Mouse (Mus musculus) brain, adult 2 months (tissue): Measurements from ENCODE around the gene Ackr1.
A peak's percentile ranks its signal among the peaks of the same experiment; 100 is the strongest.
"Not testable (repeated sequence)": the region's sequence is repeated elsewhere in the genome, so short reads cannot be mapped to it uniquely, and the experiment has no call there.

Experiments used
- DNase-seq: peaks from one replicate; pipeline ENCODE4 v3.0.0; 2011; ENCODE audit warnings: low read depth, low spot score

Ackr1 gene

GRCm38 (mm10) chr1:173349192-173349591 lies 15.6 kb upstream of the Ackr1 start:
- no peak for DNase-seq

GRCm38 (mm10) chr1:173348527-173348926 lies 15.0 kb upstream of the Ackr1 start:
- DNase-seq = no peak

GRCm38 (mm10) chr1:173345112-173345511 lies 11.6 kb upstream of the Ackr1 start:
- DNase-seq = no peak

GRCm38 (mm10) chr1:173343934-173344333 lies 10.4 kb upstream of the Ackr1 start:
- DNase-seq = no peak

- no peak for DNase-seq
Measured at GRCm38 (mm10) chr1:173342425-173342824, 8.9 kb upstream of the Ackr1 start.

- DNase-seq = peak; percentile 91
Measured at GRCm38 (mm10) chr1:173339543-173339942, 6.0 kb upstream of the Ackr1 start.

- peak; percentile 80 for DNase-seq
Measured at GRCm38 (mm10) chr1:173337008-173337407, 3.5 kb upstream of the Ackr1 start.

- DNase-seq = peak; percentile 59
Measured at GRCm38 (mm10) chr1:173335903-173336302, 2.4 kb upstream of the Ackr1 start.

- no peak for DNase-seq
Measured at GRCm38 (mm10) chr1:173332418-173332817, 1.1 kb downstream of the Ackr1 start.

GRCm38 (mm10) chr1:173329743-173330142 lies 3.8 kb downstream of the Ackr1 start:
- DNase-seq = peak; percentile 49

- no peak for DNase-seq
Measured at GRCm38 (mm10) chr1:173329185-173329584, 4.4 kb downstream of the Ackr1 start.

GRCm38 (mm10) chr1:173328446-173328845 lies 5.1 kb downstream of the Ackr1 start:
- no peak for DNase-seq

- DNase-seq = no peak
Measured at GRCm38 (mm10) chr1:173326552-173326951, 7.0 kb downstream of the Ackr1 start.

- DNase-seq = no peak
Measured at GRCm38 (mm10) chr1:173325395-173325794, 8.2 kb downstream of the Ackr1 start.

- no peak for DNase-seq
Measured at GRCm38 (mm10) chr1:173324961-173325360, 8.6 kb downstream of the Ackr1 start.

- DNase-seq = peak; percentile 61
Measured at GRCm38 (mm10) chr1:173323839-173324585, 9.5 kb downstream of the Ackr1 start.

GRCm38 (mm10) chr1:173322249-173322627 lies 11.3 kb downstream of the Ackr1 start:
- peak; percentile 73 for DNase-seq

- DNase-seq = no peak
Measured at GRCm38 (mm10) chr1:173321593-173322248, 11.8 kb downstream of the Ackr1 start.

GRCm38 (mm10) chr1:173317925-173318477 lies 15.5 kb downstream of the Ackr1 start:
- DNase-seq = no peak

GRCm38 (mm10) chr1:173315725-173316124 lies 17.8 kb downstream of the Ackr1 start:
- DNase-seq = no peak

GRCm38 (mm10) chr1:173313535-173314050 lies 20.0 kb downstream of the Ackr1 start:
- not testable (repeated sequence) for DNase-seq

GRCm38 (mm10) chr1:173302795-173303194 lies 30.8 kb downstream of the Ackr1 start:
- DNase-seq = not testable (repeated sequence)
